Mouse (Mus musculus): Measurements from ENCODE around the gene Wnt3a. TPM values are rescaled to one million over a fixed set of nuclear protein-coding genes. Genes with fewer than 3 reads are reported as not detected.

Wnt3a gene
- total and polyA plus RNA-seq, 3 experiments = not detected

DNA sequence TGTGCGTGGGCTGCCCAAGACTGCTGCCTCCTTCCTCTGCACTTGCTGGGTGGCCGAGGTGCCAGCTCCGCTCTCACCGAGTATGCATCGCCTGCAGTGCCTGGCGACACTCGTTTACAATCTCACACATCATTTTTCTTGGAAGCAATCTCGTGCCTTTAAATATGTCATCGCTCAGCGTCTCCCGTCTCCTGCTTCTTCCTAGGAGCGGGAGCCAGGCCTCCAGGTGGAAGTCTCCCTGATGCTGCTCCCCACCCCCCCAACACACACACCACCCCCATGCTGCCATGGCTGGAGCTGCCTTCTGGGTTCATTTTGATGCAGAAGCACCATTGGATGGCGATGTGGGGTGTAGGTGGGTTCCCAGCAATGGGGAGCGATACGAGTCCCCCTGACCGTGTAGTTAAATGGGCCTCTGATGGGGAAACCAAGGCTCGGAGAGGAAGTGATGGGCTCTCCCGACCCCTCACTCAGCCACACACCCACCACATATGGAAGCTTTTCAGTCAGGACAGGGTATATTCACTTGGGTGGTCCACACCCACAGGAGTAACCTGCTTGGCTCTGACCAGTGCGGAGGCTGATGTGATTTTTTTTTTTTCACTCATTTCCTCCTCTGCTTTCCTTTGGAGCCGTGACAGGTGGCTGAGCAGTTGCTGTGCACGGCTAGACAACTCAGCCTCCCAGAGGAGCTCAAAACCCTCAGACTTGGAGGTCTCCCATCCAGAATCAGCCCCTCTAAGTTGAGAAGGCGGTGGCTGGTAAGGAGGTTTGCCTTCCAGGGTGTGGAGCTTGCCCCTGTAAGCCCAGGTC is 14.7 kb upstream of the Wnt3a start:
- H3K79me2 ChIP-seq (ENCODE audit: control insufficient read depth, insufficient read depth, low read length, poor library complexity) = no peaks in the 10 kb centered on the region
- no peaks in the 10 kb centered on the region for H3K36me3 ChIP-seq (ENCODE audit: control insufficient read depth in 1 of 2, insufficient read depth in 2 of 2, low read length in 2 of 2)
- H3K4me1 ChIP-seq (ENCODE audit: control insufficient read depth in 1 of 2, insufficient read depth in 2 of 2, low read length in 2 of 2) = peaks cover 0 to 7% of the 10 kb centered on the region in 2 experiments; a peak in 1 of 4 replicates
- peaks cover 5 to 11% of the 10 kb centered on the region in 2 experiments for H3K27me3 ChIP-seq (ENCODE audit: control insufficient read depth in 1 of 2, insufficient read depth in 2 of 2, low read length in 2 of 2)
- no peaks in the 10 kb centered on the region for H3K9me3 ChIP-seq (replicated peaks; ENCODE audit: insufficient read depth, low read length)
- no peak overlapping the region for H3K9ac ChIP-seq (ENCODE audit: control insufficient read depth, low read depth, low read length, poor library complexity, severe bottlenecking)
- H3K4me3 ChIP-seq (ENCODE audit: control insufficient read depth in 1 of 2, insufficient read depth in 1 of 2, low read depth in 2 of 2, low read length in 2 of 2) = no peak overlapping the region
- DNase-seq (ENCODE audit: low read depth, low spot score) = no peak
- no peak overlapping the region for H3K27ac ChIP-seq (ENCODE audit: control insufficient read depth, low read depth, low read length)
- TF ChIP-seq E2F4 (IDR thresholded peaks at IDR 0.05; ENCODE audit: borderline replicate concordance, low read depth, low read length) (no peak), MAFK (IDR thresholded peaks at IDR 0.05; ENCODE audit: borderline replicate concordance, low read depth, low read length) (no peak), POLR2AphosphoS2 (IDR thresholded peaks at IDR 0.05; ENCODE audit: low read length) (no peak), TBP (IDR thresholded peaks at IDR 0.05; ENCODE audit: low read depth, low read length) (no peak), MYC (IDR thresholded peaks at IDR 0.05; ENCODE audit: low read depth, low read length) (no peak), MXI1 (IDR thresholded peaks at IDR 0.05; ENCODE audit: low read depth, low read length) (no peak), USF2 (IDR thresholded peaks at IDR 0.05; ENCODE audit: borderline replicate concordance in 1 of 2, insufficient read depth in 1 of 2, low read depth in 1 of 2, low read length in 2 of 2) (no peak)

DNA sequence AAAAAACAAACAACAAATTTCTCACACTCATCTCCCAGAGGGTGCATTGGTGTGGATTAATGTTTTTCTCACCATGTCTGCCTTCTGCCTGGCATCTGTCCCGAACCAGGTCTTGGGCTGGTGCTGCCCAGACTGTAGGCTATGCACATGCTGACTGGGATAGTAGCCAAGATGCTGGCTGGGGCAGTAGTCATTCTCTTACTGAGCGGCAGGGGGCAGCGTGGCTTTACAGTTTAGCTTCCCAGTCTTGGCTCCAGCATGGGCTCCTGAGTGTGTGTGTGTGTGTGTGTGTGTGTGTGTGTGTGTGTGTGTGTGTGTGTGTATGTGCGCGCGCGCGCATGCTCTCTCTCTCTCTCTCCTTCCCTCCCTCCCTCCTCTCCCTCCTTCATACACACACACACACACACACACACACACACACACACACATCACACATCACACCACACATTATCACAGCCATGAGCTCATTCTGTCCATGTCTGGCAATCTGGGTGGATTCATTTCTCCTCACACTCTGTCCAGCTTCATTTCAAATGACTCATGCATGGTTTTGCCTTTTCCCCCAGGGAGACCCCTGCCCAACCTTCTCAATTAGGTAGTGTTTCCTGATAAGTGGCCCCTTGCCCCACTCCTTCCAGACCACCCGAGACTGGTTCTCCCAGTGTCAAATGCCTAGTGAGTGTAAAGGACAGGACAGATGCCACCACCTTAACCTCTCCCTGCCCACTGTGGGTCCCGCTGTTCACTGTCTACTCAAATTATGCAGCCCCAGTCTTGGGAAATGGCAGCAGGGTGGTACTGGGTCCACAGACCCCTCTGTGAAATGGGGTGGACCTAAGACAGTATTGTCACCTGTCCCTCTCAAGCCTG is 12.4 kb upstream of the Wnt3a start:
- Histone ChIP-seq H3K27me3 (ENCODE audit: control insufficient read depth in 1 of 2, insufficient read depth in 2 of 2, low read length in 2 of 2) (peaks cover 5 to 12% of the 10 kb centered on the region in 2 experiments; a peak in 3 of 4 replicates), H3K9me3 (replicated peaks; ENCODE audit: insufficient read depth, low read length) (no peaks in the 10 kb centered on the region), H3K79me2 (ENCODE audit: control insufficient read depth, insufficient read depth, low read length, poor library complexity) (no peaks in the 10 kb centered on the region), H3K9ac (ENCODE audit: control insufficient read depth, low read depth, low read length, poor library complexity, severe bottlenecking) (no peak overlapping the region), H3K4me1 (ENCODE audit: control insufficient read depth in 1 of 2, insufficient read depth in 2 of 2, low read length in 2 of 2) (peaks cover 0 to 7% of the 10 kb centered on the region in 2 experiments; a peak in 1 of 4 replicates), H3K27ac (ENCODE audit: control insufficient read depth, low read depth, low read length) (no peak overlapping the region), H3K36me3 (ENCODE audit: control insufficient read depth in 1 of 2, insufficient read depth in 2 of 2, low read length in 2 of 2) (no peaks in the 10 kb centered on the region), H3K4me3 (ENCODE audit: control insufficient read depth in 1 of 2, insufficient read depth in 1 of 2, low read depth in 2 of 2, low read length in 2 of 2) (no peak overlapping the region)
- peak; percentile 90 for DNase-seq (ENCODE audit: low read depth, low spot score)
- no peak for TF ChIP-seq GATA1 (IDR thresholded peaks at IDR 0.05; ENCODE audit: low read depth, low read length)
- TF ChIP-seq CHD2 (IDR thresholded peaks at IDR 0.05; ENCODE audit: low read length) = no peak
- TF ChIP-seq TCF12 (IDR thresholded peaks at IDR 0.05; ENCODE audit: low read depth, low read length) = no peak
- peak; percentile 78 for TF ChIP-seq BHLHE40 (IDR thresholded peaks at IDR 0.05; ENCODE audit: borderline replicate concordance, low read depth, low read length)
- TF ChIP-seq POLR2AphosphoS2 (IDR thresholded peaks at IDR 0.05; ENCODE audit: low read length) = no peak
- no peak for TF ChIP-seq GABPA (IDR thresholded peaks at IDR 0.05; ENCODE audit: low read depth, low read length)
- TF ChIP-seq POLR2A (IDR thresholded peaks at IDR 0.05; ENCODE audit: control insufficient read depth in 1 of 2, insufficient read depth in 1 of 2, low read depth in 1 of 2, low read length in 2 of 2, poor library complexity in 1 of 2) = no peak
- peak; percentile 76 to 94 (median 88) for TF ChIP-seq CTCF (IDR thresholded peaks at IDR 0.05 in 2 of 3, conservative IDR thresholded peaks at IDR 0.05 in 1 of 3; ENCODE audit: control insufficient read depth in 1 of 3, insufficient read depth in 1 of 3, low read depth in 2 of 3, low read length in 3 of 3, poor library complexity in 1 of 3, severe bottlenecking in 1 of 3)
- TF ChIP-seq JUND (IDR thresholded peaks at IDR 0.05; ENCODE audit: low read depth, low read length) = no peak
- TF ChIP-seq UBTF (IDR thresholded peaks at IDR 0.05; ENCODE audit: borderline replicate concordance, insufficient read depth, low read depth, low read length) = no peak
- TF ChIP-seq HCFC1 (IDR thresholded peaks at IDR 0.05; ENCODE audit: low read depth, low read length) = no peak
- TF ChIP-seq MYC (IDR thresholded peaks at IDR 0.05; ENCODE audit: low read depth, low read length) = 0 out of 2 replicates have a peak, but pooled peaks have one; percentile 60
- no peak for TF ChIP-seq MEF2A (IDR thresholded peaks at IDR 0.05; ENCODE audit: extremely low read depth, insufficient replicate concordance, low read depth, low read length, poor library complexity, severe bottlenecking)
- no peak for TF ChIP-seq CHD1 (IDR thresholded peaks at IDR 0.05; ENCODE audit: low read depth, low read length)
- no peak for TF ChIP-seq USF2 (IDR thresholded peaks at IDR 0.05; ENCODE audit: borderline replicate concordance in 1 of 2, insufficient read depth in 1 of 2, low read depth in 1 of 2, low read length in 2 of 2)
- no peak for TF ChIP-seq EP300 (IDR thresholded peaks at IDR 0.05; ENCODE audit: low read depth in 1 of 2, low read length in 2 of 2)
- no peak for TF ChIP-seq RCOR1 (IDR thresholded peaks at IDR 0.05; ENCODE audit: low read depth, low read length)
- TF ChIP-seq MYB (IDR thresholded peaks at IDR 0.05; ENCODE audit: low read depth, low read length) = no peak
- no peak for TF ChIP-seq E2F4 (IDR thresholded peaks at IDR 0.05; ENCODE audit: borderline replicate concordance, low read depth, low read length)
- TF ChIP-seq SMC3 (IDR thresholded peaks at IDR 0.05; ENCODE audit: low read depth, low read length) = peak; percentile 97
- TF ChIP-seq ELF1 (IDR thresholded peaks at IDR 0.05; ENCODE audit: low read depth, low read length) = no peak
- TF ChIP-seq TBP (IDR thresholded peaks at IDR 0.05; ENCODE audit: low read depth, low read length) = no peak
- no peak for TF ChIP-seq POLR2AphosphoS5 (IDR thresholded peaks at IDR 0.05; ENCODE audit: borderline replicate concordance, low read depth, low read length)
- TF ChIP-seq SIN3A (IDR thresholded peaks at IDR 0.05; ENCODE audit: low read length) = no peak

All from MEL (cell line).